Mouse (Mus musculus) intestine, embryonic 15.5 days (tissue): ENCODE measurements around the gene Rcsd1. TPM values are rescaled to one million over a fixed set of nuclear protein-coding genes. Genes with fewer than 3 reads are reported as not detected.

Experiments
- ATAC-seq: fragments of 200-750 bp; cut with Nextera tagmentation; 2 replicates; pipeline ENCODE4 v1.8.0; 2017; ENCODE audit warnings: moderate TSS enrichment, moderate library complexity
- H3K27ac ChIP-seq: fragments of 300-500 bp; sonication (generic); 2 replicates; pipeline ENCODE4 v1.5.1; 2015; ENCODE audit warnings: mild to moderate bottlenecking, inconsistent platforms
- H3K27me3 ChIP-seq: fragments of 300-500 bp; sonication (generic); replicated peaks from 2 replicates; pipeline ENCODE4 v1.6.1; 2015; ENCODE audit warnings: inconsistent platforms
- H3K36me3 ChIP-seq: fragments of 300-500 bp; sonication (generic); 2 replicates; pipeline ENCODE4 v1.6.1; 2015; ENCODE audit warnings: inconsistent platforms
- H3K4me1 ChIP-seq: fragments of 300-500 bp; sonication (generic); replicated peaks from 2 replicates; pipeline ENCODE4 v1.6.1; 2015; ENCODE audit warnings: inconsistent platforms
- H3K4me2 ChIP-seq: fragments of 300-500 bp; sonication (generic); replicated peaks from 2 replicates; pipeline ENCODE4 v1.6.1; 2015; ENCODE audit warnings: mild to moderate bottlenecking, inconsistent platforms
- H3K4me3 ChIP-seq: fragments of 300-500 bp; sonication (generic); replicated peaks from 2 replicates; pipeline ENCODE4 v1.5.1; 2015; ENCODE audit warnings: inconsistent platforms
- H3K9ac ChIP-seq: fragments of 300-500 bp; sonication (generic); 2 replicates; pipeline ENCODE4 v1.6.1; 2015; ENCODE audit warnings: inconsistent platforms
- H3K9me3 ChIP-seq: fragments of 300-500 bp; sonication (generic); 2 replicates; pipeline ENCODE4 v1.6.1; 2016; ENCODE audit warnings: inconsistent platforms
- WGBS: fragments of 180-500 bp; shearing (Covaris S2); methylation state at CpG from one replicate; pipeline ENCODE4 v1.1.7; 2015; 5-methylcytosine and 5-hydroxymethylcytosine counted together
- polyA plus RNA-seq: library from polyadenylated mRNA; unstranded; fragments of >200 nt; fragmentation: Nextera tagmentation; extraction: Ambion mirVana; gene quantifications from 2 replicates; pipeline ENCODE4 v1.2.1, GENCODE M21; 2015

The Rcsd1 gene
- polyA plus RNA-seq, result 32.7 and 33.8 TPM in 2 replicates

- Histone ChIP-seq H3K27ac (peak within 1 kb of the TSS; percentile 49), H3K4me2 (peak within 1 kb of the TSS; percentile 84), H3K27me3 (no peaks in the 10 kb centered on the region), H3K9ac (no peak within 1 kb of the TSS), H3K36me3 (no peaks in the 10 kb centered on the region), H3K9me3 (no peaks in the 10 kb centered on the region), H3K4me1 (peaks cover 30% of the 10 kb centered on the region), H3K4me3 (peak within 1 kb of the TSS; percentile 66; the same call in 1 of the 2 replicates)
- ATAC-seq, result no peak
- 56% methylated on average over 5 of the region's 5 CpGs for whole genome bisulfite sequencing
Observed at GRCm38 (mm10) chr1:165709629-165710256, at the start of gene Rcsd1. Gene Rcsd1, minus strand, starts transcription at chr1:165709757.

- H3K27ac ChIP-seq, result no peak overlapping the region
- no peaks in the 10 kb centered on the region for H3K36me3 ChIP-seq
- H3K27me3 ChIP-seq, result no peaks in the 10 kb centered on the region
- H3K9ac ChIP-seq, result no peak overlapping the region
- 34% methylated on average over 4 of the region's 4 CpGs for WGBS
- no peak overlapping the region for H3K4me2 ChIP-seq
- H3K9me3 ChIP-seq, result no peaks in the 10 kb centered on the region
- H3K4me3 ChIP-seq, result no peak overlapping the region
- no peak for ATAC-seq
- no peaks in the 10 kb centered on the region for H3K4me1 ChIP-seq
Observed at GRCm38 (mm10) chr1:165755194-165755593, 45.6 kb upstream of the Rcsd1 start.

- Histone ChIP-seq H3K27ac (no peak overlapping the region), H3K27me3 (no peaks in the 10 kb centered on the region), H3K36me3 (no peaks in the 10 kb centered on the region), H3K4me1 (no peaks in the 10 kb centered on the region), H3K9ac (no peak overlapping the region), H3K4me3 (no peak overlapping the region), H3K9me3 (no peaks in the 10 kb centered on the region), H3K4me2 (no peak overlapping the region)
- 82% methylated on average over 6 of the region's 6 CpGs for WGBS
- ATAC-seq, result no peak
Observed at GRCm38 (mm10) chr1:165754205-165754604, 44.6 kb upstream of the Rcsd1 start.

GRCm38 (mm10) chr1:165751838-165752237 is 42.3 kb upstream of the Rcsd1 start:
- H3K36me3 ChIP-seq, result no peaks in the 10 kb centered on the region
- no peak overlapping the region for H3K9ac ChIP-seq
- no peaks in the 10 kb centered on the region for H3K27me3 ChIP-seq
- WGBS, result 81% methylated on average over 5 of the region's 5 CpGs
- H3K9me3 ChIP-seq, result no peaks in the 10 kb centered on the region
- no peak overlapping the region for H3K4me3 ChIP-seq
- no peak for ATAC-seq
- no peak overlapping the region for H3K27ac ChIP-seq
- no peaks in the 10 kb centered on the region for H3K4me1 ChIP-seq
- no peak overlapping the region for H3K4me2 ChIP-seq

- no peak overlapping the region for H3K4me3 ChIP-seq
- no peaks in the 10 kb centered on the region for H3K4me1 ChIP-seq
- no peaks in the 10 kb centered on the region for H3K36me3 ChIP-seq
- ATAC-seq, result no peak
- no peak overlapping the region for H3K9ac ChIP-seq
- no peak overlapping the region for H3K27ac ChIP-seq
- no peaks in the 10 kb centered on the region for H3K9me3 ChIP-seq
- H3K27me3 ChIP-seq, result no peaks in the 10 kb centered on the region
- no peak overlapping the region for H3K4me2 ChIP-seq
Observed at GRCm38 (mm10) chr1:165751142-165751541, 41.6 kb upstream of the Rcsd1 start.

- no peak overlapping the region for H3K4me3 ChIP-seq
- H3K9me3 ChIP-seq, result no peaks in the 10 kb centered on the region
- peak; percentile 85 for ATAC-seq
- no peak overlapping the region for H3K9ac ChIP-seq
- 23% methylated on average over 11 of the region's 11 CpGs for WGBS
- H3K4me1 ChIP-seq, result no peaks in the 10 kb centered on the region
- no peaks in the 10 kb centered on the region for H3K27me3 ChIP-seq
- H3K36me3 ChIP-seq, result no peaks in the 10 kb centered on the region
- no peak overlapping the region for H3K4me2 ChIP-seq
- H3K27ac ChIP-seq, result no peak overlapping the region
Observed at GRCm38 (mm10) chr1:165748053-165748452, 38.5 kb upstream of the Rcsd1 start.

- Histone ChIP-seq H3K27me3 (no peaks in the 10 kb centered on the region), H3K4me1 (no peaks in the 10 kb centered on the region), H3K4me3 (no peak overlapping the region), H3K9me3 (no peaks in the 10 kb centered on the region), H3K36me3 (no peaks in the 10 kb centered on the region), H3K9ac (no peak overlapping the region), H3K27ac (no peak overlapping the region), H3K4me2 (no peak overlapping the region)
- WGBS, result 81% methylated on average over 8 of the region's 8 CpGs
- ATAC-seq, result no peak
Observed at GRCm38 (mm10) chr1:165741989-165742388, 32.4 kb upstream of the Rcsd1 start.

- H3K27ac ChIP-seq, result no peak overlapping the region
- no peak overlapping the region for H3K4me2 ChIP-seq
- no peak for ATAC-seq
- 72% methylated on average over 1 of the region's 1 CpGs for WGBS
- no peaks in the 10 kb centered on the region for H3K36me3 ChIP-seq
- no peak overlapping the region for H3K4me3 ChIP-seq
- 0 out of 2 replicates have a peak, but pooled peaks cover 4% of the 10 kb centered on the region for H3K4me1 ChIP-seq
- H3K27me3 ChIP-seq, result no peaks in the 10 kb centered on the region
- no peak overlapping the region for H3K9ac ChIP-seq
- H3K9me3 ChIP-seq, result no peaks in the 10 kb centered on the region
Observed at GRCm38 (mm10) chr1:165738985-165739384, 29.4 kb upstream of the Rcsd1 start.

- 68% methylated on average over 3 of the region's 3 CpGs for WGBS
- Histone ChIP-seq H3K36me3 (no peaks in the 10 kb centered on the region), H3K9me3 (no peaks in the 10 kb centered on the region), H3K9ac (no peak overlapping the region), H3K4me2 (no peak overlapping the region), H3K27me3 (no peaks in the 10 kb centered on the region), H3K27ac (no peak overlapping the region), H3K4me3 (no peak overlapping the region), H3K4me1 (0 out of 2 replicates have a peak, but pooled peaks cover 4% of the 10 kb centered on the region)
- no peak for ATAC-seq
Observed at GRCm38 (mm10) chr1:165737867-165738266, 28.3 kb upstream of the Rcsd1 start.

- H3K4me3 ChIP-seq, result no peak overlapping the region
- H3K27ac ChIP-seq, result no peak overlapping the region
- no peak for ATAC-seq
- no peak overlapping the region for H3K9ac ChIP-seq
- H3K27me3 ChIP-seq, result no peaks in the 10 kb centered on the region
- H3K4me1 ChIP-seq, result 0 out of 2 replicates have a peak, but pooled peaks cover 4% of the 10 kb centered on the region
- H3K36me3 ChIP-seq, result no peaks in the 10 kb centered on the region
- H3K9me3 ChIP-seq, result no peaks in the 10 kb centered on the region
- 37% methylated on average over 5 of the region's 5 CpGs for WGBS
- H3K4me2 ChIP-seq, result no peak overlapping the region
Observed at GRCm38 (mm10) chr1:165737451-165737850, 27.9 kb upstream of the Rcsd1 start.

- no peaks in the 10 kb centered on the region for H3K9me3 ChIP-seq
- no peak overlapping the region for H3K27ac ChIP-seq
- H3K4me2 ChIP-seq, result peak overlapping the region; percentile 6; the same call in 1 of the 2 replicates
- 26% methylated on average over 20 of the region's 20 CpGs for WGBS
- peak; percentile 89 for ATAC-seq
- no peak overlapping the region for H3K4me3 ChIP-seq
- 0 out of 2 replicates have a peak, but pooled peaks cover 4% of the 10 kb centered on the region for H3K4me1 ChIP-seq
- H3K9ac ChIP-seq, result no peak overlapping the region
- H3K36me3 ChIP-seq, result no peaks in the 10 kb centered on the region
- H3K27me3 ChIP-seq, result no peaks in the 10 kb centered on the region
Observed at GRCm38 (mm10) chr1:165735826-165736818, 26.6 kb upstream of the Rcsd1 start.

- no peak overlapping the region for H3K9ac ChIP-seq
- WGBS, result 88% methylated on average over 2 of the region's 2 CpGs
- H3K27ac ChIP-seq, result no peak overlapping the region
- no peaks in the 10 kb centered on the region for H3K9me3 ChIP-seq
- H3K4me1 ChIP-seq, result 0 out of 2 replicates have a peak, but pooled peaks cover 4% of the 10 kb centered on the region
- H3K4me3 ChIP-seq, result no peak overlapping the region
- H3K36me3 ChIP-seq, result no peaks in the 10 kb centered on the region
- no peak for ATAC-seq
- H3K27me3 ChIP-seq, result no peaks in the 10 kb centered on the region
- no peak overlapping the region for H3K4me2 ChIP-seq
Observed at GRCm38 (mm10) chr1:165734840-165735239, 25.3 kb upstream of the Rcsd1 start.
